Mouse (Mus musculus): ENCODE data around the gene Gm20911. TPM values are rescaled to one million over a fixed set of nuclear protein-coding genes. Genes with fewer than 3 reads are reported as not detected.
"Not testable (repeated sequence)": the region's sequence is repeated elsewhere in the genome, so short reads cannot be mapped to it uniquely, and the experiment has no call there.

The Gm20911 gene
- not detected for total RNA-seq (2021)
- long read RNA-seq, experiment 1, result 0 reads
- long read RNA-seq, experiment 2, result 0 reads

GRCm38 (mm10) chrY:81457707-81458106 is at the start of gene Gm20911:
Gene Gm20911, plus strand, starts transcription at chrY:81458007.
- DNase-seq (ENCODE audit: low spot score), result not testable (repeated sequence)
